Mouse (Mus musculus): ENCODE data around the gene Tmem53.
"Not testable (repeated sequence)": the region's sequence is repeated elsewhere in the genome, so short reads cannot be mapped to it uniquely, and the experiment has no call there.

DNA sequence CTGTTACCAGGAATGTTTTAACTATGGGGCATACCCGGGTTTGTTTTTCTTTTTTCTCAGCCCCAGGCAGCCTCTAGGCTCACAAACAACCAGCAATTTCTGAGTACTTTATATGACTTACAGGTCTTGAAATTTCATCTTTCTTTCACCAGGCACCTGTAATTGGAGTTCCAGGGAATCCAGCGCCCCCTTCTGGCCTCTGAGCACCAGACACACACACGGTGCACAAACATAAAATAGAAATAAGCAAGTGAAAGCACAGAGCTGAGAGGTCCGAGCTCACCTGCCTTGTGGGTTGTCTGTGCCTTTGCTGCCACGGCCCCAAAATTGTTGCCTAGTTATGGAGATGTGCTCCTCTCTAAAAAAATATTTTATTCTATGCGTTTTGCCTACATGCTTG, 8.2 kb downstream of the Tmem53 start:
- not testable (repeated sequence) for TF ChIP-seq POLR2A (IDR thresholded peaks at IDR 0.05; ENCODE audit: borderline replicate concordance, insufficient read depth, low read length); CTCF (IDR thresholded peaks at IDR 0.05; ENCODE audit: borderline replicate concordance, insufficient read depth, low read depth, low read length)
